Mouse (Mus musculus): ENCODE results near the gene Fstl4.

GRCm38 (mm10) chr11:53137381-53137780 is 372.9 kb downstream of the Fstl4 start:
- TF ChIP-seq POLR2A (IDR thresholded peaks at IDR 0.05; ENCODE audit: low read depth, low read length) (no peak), CTCF (conservative IDR thresholded peaks at IDR 0.05; ENCODE audit: insufficient read depth, insufficient read length, low read depth, low read length) (no peak)

Measured in kidney, adult 2 months (tissue).